Mouse (Mus musculus): Measurements from ENCODE around the gene 2700081O15Rik. TPM values are rescaled to one million over a fixed set of nuclear protein-coding genes. Genes with fewer than 3 reads are reported as not detected.
"Not testable (repeated sequence)": the region's sequence is repeated elsewhere in the genome, so short reads cannot be mapped to it uniquely, and the experiment has no call there.

The 2700081O15Rik gene
- polyA plus RNA-seq (2014; fragmentation: Nextera tagmentation; extraction: Ambion mirVana) = 9.8 and 10.4 TPM in 2 replicates

DNA sequence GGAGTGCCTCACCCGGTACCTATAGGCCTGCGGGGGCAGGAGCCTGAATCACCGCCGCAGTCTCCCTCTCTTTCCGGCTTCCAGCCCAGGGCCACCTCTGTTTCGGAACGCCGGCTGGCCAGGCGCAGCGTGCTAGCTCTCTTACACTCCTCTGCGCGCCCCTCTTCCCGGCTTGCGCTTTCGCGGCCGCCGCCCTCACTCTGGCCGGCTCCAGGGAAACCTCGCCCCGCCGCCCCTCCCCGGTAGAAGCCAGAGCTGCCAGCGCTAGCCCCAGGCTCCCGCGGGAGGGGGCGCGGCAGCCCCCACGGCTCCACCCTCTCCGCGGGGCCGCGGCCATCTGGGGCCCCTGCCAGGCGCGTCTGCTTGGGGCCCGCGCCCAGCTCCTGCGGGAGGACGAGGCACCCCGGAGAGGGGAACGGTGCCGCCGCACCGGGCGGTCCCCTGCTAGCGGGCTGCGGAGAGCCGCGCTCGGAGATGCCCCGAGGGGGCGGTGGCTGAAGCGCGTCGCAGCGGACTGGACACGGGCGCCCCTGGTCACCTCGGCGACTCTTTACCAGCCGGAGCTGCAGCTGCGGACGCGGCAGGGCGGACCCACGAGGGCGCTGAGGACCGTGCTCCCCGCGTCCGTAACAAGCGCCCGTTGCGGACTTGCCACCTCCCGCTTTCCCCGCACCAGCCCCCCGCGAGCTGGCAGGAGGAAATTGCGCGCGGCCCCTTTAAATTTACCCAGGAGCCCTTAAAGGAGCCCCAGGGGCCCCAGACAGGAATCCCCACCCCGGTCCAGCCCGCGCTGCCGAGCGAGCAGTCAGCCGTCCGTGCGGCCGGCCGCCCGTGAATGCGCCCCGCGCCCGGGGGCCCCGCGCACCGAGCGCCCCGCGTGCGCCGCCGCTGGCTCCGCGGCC, at the start of gene 2700081O15Rik:
TSS of gene 2700081O15Rik (plus strand) at position 792 of the 902 bp plus-strand sequence.
- under 1% methylated on average over 70 of the region's 107 CpGs for WGBS
- peaks cover 42% of the 10 kb centered on the region for H3K4me1 ChIP-seq (ENCODE audit: control insufficient read depth, insufficient read depth, low read length)
- peak; percentile 68 for ATAC-seq (ENCODE audit: low FRiP score, low TSS enrichment)

DNA sequence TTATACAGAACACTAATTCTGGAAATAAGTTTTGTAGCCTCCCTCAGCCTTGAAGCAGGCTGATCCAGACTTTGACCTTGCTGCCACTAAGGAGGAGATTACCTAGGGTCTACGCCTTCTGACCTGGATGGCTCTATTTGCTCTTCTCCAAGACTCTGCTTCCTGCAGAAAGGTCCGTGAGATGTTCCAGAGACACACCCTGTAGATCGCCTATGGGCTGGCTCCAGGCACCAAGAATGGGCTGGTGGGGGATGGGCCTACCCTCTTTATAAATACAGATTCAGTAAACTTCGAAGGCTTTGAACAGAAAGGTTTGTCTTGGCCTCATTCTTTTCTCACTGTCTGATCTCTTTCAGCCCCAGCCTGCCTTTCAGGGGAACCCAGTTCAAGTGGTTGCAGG, 48.0 kb upstream of the 2700081O15Rik start:
- not testable (repeated sequence) for H3K4me2 ChIP-seq (replicated peaks; ENCODE audit: low read depth, low read length); H3K9me3 ChIP-seq (ENCODE audit: control insufficient read depth, low read length); H3K4me1 ChIP-seq (ENCODE audit: control insufficient read depth, insufficient read depth, low read length); H3K27me3 ChIP-seq (ENCODE audit: control insufficient read depth, insufficient read depth, low read length); H3K4me3 ChIP-seq (ENCODE audit: low read length); ATAC-seq (ENCODE audit: low FRiP score, low TSS enrichment); H3K9ac ChIP-seq (ENCODE audit: low read depth, low read length); H3K27ac ChIP-seq (ENCODE audit: low read depth, low read length)
- 88% methylated on average over 4 of the region's 4 CpGs for WGBS
- peaks cover 67% of the 10 kb centered on the region for H3K36me3 ChIP-seq (ENCODE audit: control insufficient read depth, insufficient read depth, low read length)

More for the DNA sequence above, at the start of gene 2700081O15Rik:
- Histone ChIP-seq H3K9ac (ENCODE audit: low read depth, low read length) (peak within 1 kb of the TSS; percentile 99), H3K4me2 (replicated peaks; ENCODE audit: low read depth, low read length) (peak within 1 kb of the TSS; percentile 79), H3K4me3 (ENCODE audit: low read length) (peak within 1 kb of the TSS; percentile 64), H3K27me3 (ENCODE audit: control insufficient read depth, insufficient read depth, low read length) (no peaks in the 10 kb centered on the region), H3K9me3 (ENCODE audit: control insufficient read depth, low read length) (no peaks in the 10 kb centered on the region), H3K36me3 (ENCODE audit: control insufficient read depth, insufficient read depth, low read length) (peaks cover 23% of the 10 kb centered on the region), H3K27ac (ENCODE audit: low read depth, low read length) (peak within 1 kb of the TSS; percentile 94)

DNA sequence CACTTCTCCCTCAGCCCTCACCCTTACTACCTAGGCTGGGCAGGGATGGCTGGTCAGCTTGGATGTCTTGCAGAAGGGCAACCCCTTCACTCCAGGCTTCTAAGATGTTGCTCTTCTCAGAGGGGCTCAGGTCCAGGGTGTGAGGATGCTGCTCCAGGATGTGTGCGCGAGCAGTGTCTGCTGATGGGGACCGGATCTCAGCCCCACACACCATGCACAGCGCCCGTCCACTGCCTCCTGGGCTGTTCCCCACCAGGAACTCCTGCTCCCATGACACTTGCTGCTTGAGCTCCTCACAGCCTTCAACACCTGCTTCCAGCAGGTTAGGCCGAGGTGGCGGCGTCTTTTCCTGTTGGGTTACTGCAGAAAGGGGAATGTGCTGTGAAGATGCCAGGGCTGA, 42.9 kb upstream of the 2700081O15Rik start:
- WGBS = 91% methylated on average over 8 of the region's 8 CpGs
- H3K4me2 ChIP-seq (replicated peaks; ENCODE audit: low read depth, low read length) = no peak overlapping the region
- H3K4me3 ChIP-seq (ENCODE audit: low read length) = no peak overlapping the region
- ATAC-seq (ENCODE audit: low FRiP score, low TSS enrichment) = no peak
- peaks cover 61% of the 10 kb centered on the region for H3K36me3 ChIP-seq (ENCODE audit: control insufficient read depth, insufficient read depth, low read length)
- H3K4me1 ChIP-seq (ENCODE audit: control insufficient read depth, insufficient read depth, low read length) = no peaks in the 10 kb centered on the region
- H3K27me3 ChIP-seq (ENCODE audit: control insufficient read depth, insufficient read depth, low read length) = no peaks in the 10 kb centered on the region
- no peak overlapping the region for H3K9ac ChIP-seq (ENCODE audit: low read depth, low read length)
- no peaks in the 10 kb centered on the region for H3K9me3 ChIP-seq (ENCODE audit: control insufficient read depth, low read length)
- no peak overlapping the region for H3K27ac ChIP-seq (ENCODE audit: low read depth, low read length)

DNA sequence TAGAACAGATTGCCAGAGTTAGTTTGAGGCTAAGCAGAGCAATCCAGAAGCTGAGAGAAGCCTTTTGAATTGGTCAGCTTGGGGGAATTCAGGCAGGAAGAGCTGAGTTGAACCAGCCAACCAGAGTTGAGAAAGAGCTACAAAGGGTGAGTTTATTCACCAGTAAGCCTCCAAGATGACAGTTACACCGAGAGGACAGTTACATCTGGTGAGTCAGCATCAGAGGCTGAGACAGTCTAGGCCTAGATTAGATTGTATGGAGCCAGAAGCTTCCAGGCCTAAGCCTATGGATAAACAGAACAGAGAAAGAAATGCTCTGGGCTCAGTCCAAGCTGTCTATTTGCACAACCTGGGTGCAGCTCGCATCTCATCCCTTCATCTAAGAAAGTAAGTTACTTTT, 39.8 kb upstream of the 2700081O15Rik start:
- Histone ChIP-seq H3K9me3 (ENCODE audit: control insufficient read depth, low read length) (no peaks in the 10 kb centered on the region), H3K9ac (ENCODE audit: low read depth, low read length) (no peak overlapping the region), H3K4me2 (replicated peaks; ENCODE audit: low read depth, low read length) (no peak overlapping the region), H3K27ac (ENCODE audit: low read depth, low read length) (no peak overlapping the region), H3K27me3 (ENCODE audit: control insufficient read depth, insufficient read depth, low read length) (no peaks in the 10 kb centered on the region), H3K4me1 (ENCODE audit: control insufficient read depth, insufficient read depth, low read length) (peaks cover 7% of the 10 kb centered on the region), H3K36me3 (ENCODE audit: control insufficient read depth, insufficient read depth, low read length) (peaks cover 33% of the 10 kb centered on the region), H3K4me3 (ENCODE audit: low read length) (no peak overlapping the region)
- 74% methylated on average over 2 of the region's 2 CpGs for WGBS
- ATAC-seq (ENCODE audit: low FRiP score, low TSS enrichment) = no peak

DNA sequence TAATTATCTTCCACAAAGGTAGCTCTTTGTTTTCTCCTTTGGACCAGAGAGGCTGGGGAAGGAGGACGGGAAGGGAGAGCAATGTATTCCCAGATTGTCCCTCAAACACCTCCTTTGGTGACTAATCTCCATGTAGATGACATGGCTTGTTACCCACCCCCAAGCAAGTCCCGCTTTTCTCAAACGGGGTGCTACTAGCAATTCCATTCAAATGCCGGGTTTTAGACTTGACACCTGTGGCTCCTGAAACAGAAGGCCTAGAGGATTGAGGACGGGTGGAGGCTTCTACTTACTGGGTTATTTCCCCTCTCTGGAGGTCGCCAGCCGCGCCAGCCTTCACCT, 35.5 kb upstream of the 2700081O15Rik start:
- Histone ChIP-seq H3K27ac (ENCODE audit: low read depth, low read length) (peak overlapping the region; percentile 92), H3K9ac (ENCODE audit: low read depth, low read length) (peak overlapping the region; percentile 96), H3K9me3 (ENCODE audit: control insufficient read depth, low read length) (peaks cover 4% of the 10 kb centered on the region; the same call in 1 of the 2 replicates), H3K4me3 (ENCODE audit: low read length) (peak overlapping the region; percentile 61), H3K36me3 (ENCODE audit: control insufficient read depth, insufficient read depth, low read length) (peaks cover 3% of the 10 kb centered on the region; the same call in 1 of the 2 replicates), H3K4me2 (replicated peaks; ENCODE audit: low read depth, low read length) (peak overlapping the region; percentile 78), H3K27me3 (ENCODE audit: control insufficient read depth, insufficient read depth, low read length) (no peaks in the 10 kb centered on the region), H3K4me1 (ENCODE audit: control insufficient read depth, insufficient read depth, low read length) (peaks cover 13% of the 10 kb centered on the region)
- under 1% methylated on average over 8 of the region's 8 CpGs for WGBS
- ATAC-seq (ENCODE audit: low FRiP score, low TSS enrichment) = no peak

DNA sequence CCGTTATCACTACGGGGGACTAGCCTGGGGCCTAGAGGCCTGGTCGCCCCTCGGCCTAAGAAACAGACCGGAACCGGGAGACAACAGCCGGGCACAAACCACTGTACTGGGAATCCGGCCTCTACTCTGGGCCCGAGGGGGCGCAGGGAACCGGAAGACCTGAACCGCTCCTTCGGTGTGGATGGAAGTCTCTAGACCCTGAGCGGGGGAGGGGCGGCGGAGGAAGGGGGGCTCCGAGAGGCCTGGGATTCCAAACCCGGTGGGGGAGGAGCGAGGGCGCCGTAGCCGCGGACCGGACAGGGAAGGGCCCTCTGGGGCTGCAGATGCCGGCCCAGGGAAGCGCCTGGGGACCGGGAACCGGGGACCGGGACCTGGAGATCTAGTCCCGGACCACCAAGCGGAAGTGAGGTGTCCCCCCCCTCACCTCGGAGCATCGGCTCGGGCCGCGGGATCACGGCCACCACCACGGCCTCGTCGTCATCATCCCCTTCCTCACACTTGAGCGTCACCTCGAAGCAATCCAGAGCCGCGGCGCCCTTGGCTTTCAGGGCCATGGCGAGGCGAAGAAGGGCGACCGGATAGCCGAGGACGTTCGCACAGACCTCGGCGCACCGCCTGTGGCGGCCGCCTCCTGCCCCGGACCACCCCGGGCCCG, 35.0 kb upstream of the 2700081O15Rik start:
- under 1% methylated on average over 54 of the region's 60 CpGs for WGBS
- peak; percentile 62 for ATAC-seq (ENCODE audit: low FRiP score, low TSS enrichment)
- no peaks in the 10 kb centered on the region for H3K27me3 ChIP-seq (ENCODE audit: control insufficient read depth, insufficient read depth, low read length)
- H3K4me3 ChIP-seq (ENCODE audit: low read length) = peak overlapping the region; percentile 61
- peaks cover 13% of the 10 kb centered on the region for H3K4me1 ChIP-seq (ENCODE audit: control insufficient read depth, insufficient read depth, low read length)
- H3K4me2 ChIP-seq (replicated peaks; ENCODE audit: low read depth, low read length) = peak overlapping the region; percentile 78
- peak overlapping the region; percentile 96 for H3K9ac ChIP-seq (ENCODE audit: low read depth, low read length)
- peaks cover 4% of the 10 kb centered on the region; the same call in 1 of the 2 replicates for H3K9me3 ChIP-seq (ENCODE audit: control insufficient read depth, low read length)
- H3K27ac ChIP-seq (ENCODE audit: low read depth, low read length) = peak overlapping the region; percentile 92
- H3K36me3 ChIP-seq (ENCODE audit: control insufficient read depth, insufficient read depth, low read length) = peaks cover 3% of the 10 kb centered on the region; the same call in 1 of the 2 replicates

GRCm38 (mm10) chr19:7382903-7383865, 34.2 kb upstream of the 2700081O15Rik start, which contains the start of gene Spindoc:
Gene Spindoc, minus strand, starts transcription at chr19:7382994.
- peak within 1 kb of the TSS; percentile 96 for H3K9ac ChIP-seq (ENCODE audit: low read depth, low read length)
- H3K4me3 ChIP-seq (ENCODE audit: low read length) = peak within 1 kb of the TSS; percentile 61
- peak; percentile 99 for ATAC-seq (ENCODE audit: low FRiP score, low TSS enrichment)
- H3K9me3 ChIP-seq (ENCODE audit: control insufficient read depth, low read length) = peaks cover 4% of the 10 kb centered on the region; the same call in 1 of the 2 replicates
- H3K27me3 ChIP-seq (ENCODE audit: control insufficient read depth, insufficient read depth, low read length) = no peaks in the 10 kb centered on the region
- peaks cover 13% of the 10 kb centered on the region for H3K4me1 ChIP-seq (ENCODE audit: control insufficient read depth, insufficient read depth, low read length)
- H3K4me2 ChIP-seq (replicated peaks; ENCODE audit: low read depth, low read length) = peak within 1 kb of the TSS; percentile 78
- WGBS = 1% methylated on average over 50 of the region's 52 CpGs
- no peaks in the 10 kb centered on the region; the same call in 1 of the 2 replicates for H3K36me3 ChIP-seq (ENCODE audit: control insufficient read depth, insufficient read depth, low read length)
- H3K27ac ChIP-seq (ENCODE audit: low read depth, low read length) = peak within 1 kb of the TSS; percentile 92

- Histone ChIP-seq H3K27me3 (ENCODE audit: control insufficient read depth, insufficient read depth, low read length) (no peaks in the 10 kb centered on the region), H3K4me1 (ENCODE audit: control insufficient read depth, insufficient read depth, low read length) (peaks cover 13% of the 10 kb centered on the region), H3K4me3 (ENCODE audit: low read length) (no peak overlapping the region), H3K9me3 (ENCODE audit: control insufficient read depth, low read length) (peaks cover 12% of the 10 kb centered on the region), H3K9ac (ENCODE audit: low read depth, low read length) (no peak overlapping the region), H3K36me3 (ENCODE audit: control insufficient read depth, insufficient read depth, low read length) (no peaks in the 10 kb centered on the region), H3K4me2 (replicated peaks; ENCODE audit: low read depth, low read length) (no peak overlapping the region), H3K27ac (ENCODE audit: low read depth, low read length) (no peak overlapping the region)
- ATAC-seq (ENCODE audit: low FRiP score, low TSS enrichment) = no peak
- 67% methylated on average over 2 of the region's 2 CpGs for WGBS
Measured at GRCm38 (mm10) chr19:7386042-7386441, 31.4 kb upstream of the 2700081O15Rik start.

Data from kidney, embryonic 14.5 days (tissue).